Mouse (Mus musculus) ovary, postnatal 36 days (tissue): Measurements from ENCODE around the gene Cmtm7.

Experiments
- DNase-seq: peaks from one replicate; pipeline ENCODE4 v3.0.0; 2022; ENCODE audit warnings: low spot score, mixed read lengths

The Cmtm7 gene

GRCm38 (mm10) chr9:114716677-114717331 is 64.9 kb downstream of the Cmtm7 start:
- DNase-seq = no peak

- no peak for DNase-seq
Observed at GRCm38 (mm10) chr9:114713481-114713880, 68.2 kb downstream of the Cmtm7 start.

DNA sequence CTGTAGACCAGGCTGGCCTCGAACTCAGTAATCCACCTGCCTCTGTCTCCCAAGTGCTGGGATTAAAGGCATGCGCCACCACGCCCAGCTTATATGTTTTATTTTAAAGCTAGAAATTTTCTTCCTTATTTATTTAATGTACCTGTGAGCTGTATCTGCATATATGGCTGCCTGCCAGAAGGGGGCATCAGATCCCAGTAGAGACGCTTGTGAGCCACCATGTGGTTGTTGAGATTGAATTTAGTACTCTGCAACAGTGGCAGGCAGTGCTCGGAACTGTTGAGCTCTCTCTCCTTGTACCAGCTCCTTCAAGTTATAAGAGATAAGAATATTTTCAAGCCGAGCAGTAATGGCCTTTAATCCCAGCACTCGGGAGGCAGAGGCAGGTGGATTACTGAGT is 71.3 kb downstream of the Cmtm7 start:
- no peak for DNase-seq

GRCm38 (mm10) chr9:114707805-114708204 is 73.9 kb downstream of the Cmtm7 start:
- DNase-seq = no peak
